Mouse (Mus musculus) stomach, embryonic 16.5 days (tissue): Measurements from ENCODE around the gene Phldb2. TPM values are rescaled to one million over a fixed set of nuclear protein-coding genes. Genes with fewer than 3 reads are reported as not detected.

Experiments
- ATAC-seq: fragments of 200-750 bp; cut with Nextera tagmentation; 2 replicates; pipeline ENCODE4 v1.8.0; 2017; ENCODE audit warnings: moderate number of reproducible peaks, moderate TSS enrichment; ENCODE audit not compliant: insufficient read depth, low FRiP score
- H3K27ac ChIP-seq: fragments of 300-500 bp; sonication (generic); 2 replicates; pipeline ENCODE4 v1.5.1; 2014; ENCODE audit warnings: low read length
- H3K27me3 ChIP-seq: fragments of 300-500 bp; sonication (generic); 2 replicates; pipeline ENCODE4 v1.6.1; 2014; ENCODE audit warnings: low read length, control low read depth, mixed read lengths; ENCODE audit not compliant: control insufficient read depth, insufficient read depth
- H3K36me3 ChIP-seq: fragments of 300-500 bp; sonication (generic); 2 replicates; pipeline ENCODE4 v1.6.1; 2014; ENCODE audit warnings: low read length; ENCODE audit not compliant: control insufficient read depth, insufficient read depth
- H3K4me1 ChIP-seq: fragments of 300-500 bp; sonication (generic); 2 replicates; pipeline ENCODE4 v1.6.1; 2014; ENCODE audit warnings: low read length, control low read depth, mixed read lengths; ENCODE audit not compliant: control insufficient read depth, insufficient read depth
- H3K4me2 ChIP-seq: fragments of 300-500 bp; sonication (generic); 2 replicates; pipeline ENCODE4 v1.6.1; 2014; ENCODE audit warnings: low read depth, low read length, mixed read lengths
- H3K4me3 ChIP-seq: fragments of 300-500 bp; sonication (generic); replicated peaks from 2 replicates; pipeline ENCODE4 v1.5.1; 2014; ENCODE audit warnings: mild to moderate bottlenecking, low read length
- H3K9ac ChIP-seq: fragments of 300-500 bp; sonication (generic); 2 replicates; pipeline ENCODE4 v1.6.1; 2014; ENCODE audit warnings: low read length
- H3K9me3 ChIP-seq: fragments of 300-500 bp; sonication (generic); replicated peaks from 2 replicates; pipeline ENCODE4 v1.6.1; 2016; ENCODE audit warnings: low read length, control low read depth; ENCODE audit not compliant: control insufficient read depth
- WGBS: fragments of 180-500 bp; shearing (Covaris S2); extraction: QIAGEN DNeasy Blood & Tissue Kit; methylation state at CpG from one replicate; pipeline ENCODE4 v1.1.7; 2014; 5-methylcytosine and 5-hydroxymethylcytosine counted together
- polyA plus RNA-seq: library from polyadenylated mRNA; unstranded; fragments of >200 nt; fragmentation: Nextera tagmentation; extraction: Ambion mirVana; gene quantifications from 2 replicates; pipeline ENCODE4 v1.2.1, GENCODE M21; 2015

The Phldb2 gene
- polyA plus RNA-seq, 1 experiment from 2014 or later: 28.3 TPM

- 91% methylated on average over 3 of the region's 3 CpGs for WGBS
- no peak overlapping the region for H3K4me3 ChIP-seq
Measured at GRCm38 (mm10) chr16:45939436-45939835, 14.0 kb downstream of the Phldb2 start.

GRCm38 (mm10) chr16:45937381-45937780, 16.0 kb downstream of the Phldb2 start:
- Histone ChIP-seq H3K36me3 (no peaks in the 10 kb centered on the region), H3K4me1 (0 out of 2 replicates have a peak, but pooled peaks cover 4% of the 10 kb centered on the region), H3K9ac (no peak overlapping the region), H3K4me2 (no peak overlapping the region), H3K27me3 (no peaks in the 10 kb centered on the region), H3K27ac (no peak overlapping the region), H3K4me3 (no peak overlapping the region), H3K9me3 (no peaks in the 10 kb centered on the region)
- ATAC-seq: no peak
- WGBS: 47% methylated on average over 2 of the region's 2 CpGs

More at GRCm38 (mm10) chr16:45939436-45939835, 14.0 kb downstream of the Phldb2 start:
- no peak overlapping the region for H3K4me2 ChIP-seq
- H3K27me3 ChIP-seq: no peaks in the 10 kb centered on the region
- H3K9me3 ChIP-seq: no peaks in the 10 kb centered on the region
- no peak overlapping the region for H3K9ac ChIP-seq
- no peaks in the 10 kb centered on the region for H3K36me3 ChIP-seq
- H3K27ac ChIP-seq: no peak overlapping the region
- H3K4me1 ChIP-seq: 0 out of 2 replicates have a peak, but pooled peaks cover 4% of the 10 kb centered on the region
- no peak for ATAC-seq

GRCm38 (mm10) chr16:45936521-45936920, 16.9 kb downstream of the Phldb2 start:
- 33% methylated on average over 2 of the region's 2 CpGs for WGBS
- Histone ChIP-seq H3K4me3 (no peak overlapping the region), H3K9ac (no peak overlapping the region), H3K4me1 (0 out of 2 replicates have a peak, but pooled peaks cover 4% of the 10 kb centered on the region), H3K27me3 (no peaks in the 10 kb centered on the region), H3K4me2 (no peak overlapping the region), H3K36me3 (no peaks in the 10 kb centered on the region), H3K9me3 (no peaks in the 10 kb centered on the region), H3K27ac (no peak overlapping the region)
- ATAC-seq: peak; percentile 82

- 51% methylated on average over 3 of the region's 3 CpGs for WGBS
- no peak overlapping the region for H3K4me3 ChIP-seq
- H3K36me3 ChIP-seq: no peaks in the 10 kb centered on the region
- H3K27me3 ChIP-seq: no peaks in the 10 kb centered on the region
- H3K4me2 ChIP-seq: no peak overlapping the region
- no peak overlapping the region for H3K9ac ChIP-seq
- ATAC-seq: peak; percentile 60; the same call in 1 of the 2 replicates
- H3K4me1 ChIP-seq: 0 out of 2 replicates have a peak, but pooled peaks cover 4% of the 10 kb centered on the region
- peak overlapping the region; percentile 36 for H3K27ac ChIP-seq
- no peaks in the 10 kb centered on the region for H3K9me3 ChIP-seq
Measured at GRCm38 (mm10) chr16:45935956-45936483, 17.4 kb downstream of the Phldb2 start.

DNA sequence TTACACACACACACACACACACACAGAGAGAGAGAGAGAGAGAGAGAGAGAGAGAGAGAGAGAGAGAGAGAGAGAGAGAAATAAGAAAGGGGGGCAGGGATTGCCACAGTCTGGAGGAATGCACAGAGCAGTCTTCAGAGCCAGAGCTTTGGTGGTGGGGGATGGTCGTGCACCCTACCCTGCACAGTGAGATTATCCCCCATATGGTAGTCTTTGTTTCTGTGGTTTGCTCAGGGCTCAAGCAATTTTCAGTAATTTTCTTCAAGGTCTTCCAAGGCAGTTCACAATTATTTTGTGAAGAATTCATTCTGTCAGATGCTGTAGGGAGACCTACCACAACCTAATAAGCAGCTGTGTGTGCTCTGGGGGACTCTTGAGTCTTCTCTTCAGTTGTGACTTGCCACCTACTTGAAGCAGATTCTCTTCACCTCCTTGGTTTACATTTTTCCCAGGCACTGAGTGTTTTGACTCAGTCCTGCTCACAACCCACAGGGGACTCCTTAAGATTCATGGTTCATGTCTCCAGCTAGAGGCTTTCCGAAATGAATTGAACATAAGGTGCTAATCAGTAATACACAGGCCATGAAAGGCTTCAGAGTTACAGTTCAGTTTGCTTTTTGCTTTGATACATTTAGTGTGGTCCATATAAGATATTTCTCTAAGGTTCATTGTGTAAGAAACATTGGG, 18.5 kb downstream of the Phldb2 start:
- Histone ChIP-seq H3K4me2 (no peak overlapping the region), H3K9ac (no peak overlapping the region), H3K4me3 (no peak overlapping the region), H3K9me3 (no peaks in the 10 kb centered on the region), H3K4me1 (0 out of 2 replicates have a peak, but pooled peaks cover 4% of the 10 kb centered on the region), H3K27ac (no peak overlapping the region), H3K27me3 (no peaks in the 10 kb centered on the region), H3K36me3 (no peaks in the 10 kb centered on the region)
- WGBS: 49% methylated on average over 2 of the region's 2 CpGs
- no peak for ATAC-seq

GRCm38 (mm10) chr16:45930308-45930707, 23.1 kb downstream of the Phldb2 start:
- H3K9ac ChIP-seq: no peak overlapping the region
- 39% methylated on average over 3 of the region's 3 CpGs for WGBS
- peak; percentile 73; the same call in 1 of the 2 replicates for ATAC-seq

DNA sequence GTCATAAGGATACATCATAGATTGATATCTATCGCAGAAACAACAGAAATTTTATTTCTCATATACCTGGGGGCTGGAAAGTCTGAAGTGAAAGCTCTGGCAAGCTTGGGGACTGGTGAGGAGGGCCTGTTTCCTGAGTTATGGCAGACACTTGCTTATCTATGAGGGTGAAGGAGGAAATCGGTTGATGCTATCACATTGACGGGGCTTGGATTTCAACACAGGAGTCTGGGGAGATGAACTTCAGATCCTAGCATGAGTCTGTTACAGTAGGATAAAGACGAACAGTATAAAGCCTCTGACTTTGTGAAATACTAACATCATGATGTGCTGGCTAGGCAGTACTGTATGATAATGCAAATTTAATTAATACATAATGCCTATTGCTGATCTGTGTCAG, 25.3 kb downstream of the Phldb2 start:
- WGBS: 53% methylated on average over 4 of the region's 4 CpGs
- no peak overlapping the region for H3K27ac ChIP-seq
- H3K4me1 ChIP-seq: peaks cover 16% of the 10 kb centered on the region
- no peaks in the 10 kb centered on the region for H3K27me3 ChIP-seq
- H3K4me2 ChIP-seq: no peak overlapping the region
- no peak overlapping the region for H3K9ac ChIP-seq
- H3K9me3 ChIP-seq: no peaks in the 10 kb centered on the region
- H3K4me3 ChIP-seq: no peak overlapping the region
- no peaks in the 10 kb centered on the region for H3K36me3 ChIP-seq
- no peak for ATAC-seq

More at GRCm38 (mm10) chr16:45930308-45930707, 23.1 kb downstream of the Phldb2 start:
- no peak overlapping the region for H3K4me2 ChIP-seq
- H3K27me3 ChIP-seq: no peaks in the 10 kb centered on the region
- H3K9me3 ChIP-seq: no peaks in the 10 kb centered on the region
- peaks cover 10% of the 10 kb centered on the region for H3K4me1 ChIP-seq
- peak overlapping the region; percentile 25; the same call in 1 of the 2 replicates for H3K27ac ChIP-seq
- no peak overlapping the region for H3K4me3 ChIP-seq
- H3K36me3 ChIP-seq: no peaks in the 10 kb centered on the region

- no peak overlapping the region for H3K4me3 ChIP-seq
- peak; percentile 41; the same call in 1 of the 2 replicates for ATAC-seq
- H3K36me3 ChIP-seq: no peaks in the 10 kb centered on the region
- no peak overlapping the region for H3K27ac ChIP-seq
- H3K4me1 ChIP-seq: peaks cover 17% of the 10 kb centered on the region
- H3K4me2 ChIP-seq: no peak overlapping the region
- H3K9ac ChIP-seq: no peak overlapping the region
- no peaks in the 10 kb centered on the region for H3K27me3 ChIP-seq
- no peaks in the 10 kb centered on the region for H3K9me3 ChIP-seq
- WGBS: 15% methylated on average over 3 of the region's 3 CpGs
Measured at GRCm38 (mm10) chr16:45927601-45928000, 25.8 kb downstream of the Phldb2 start.

DNA sequence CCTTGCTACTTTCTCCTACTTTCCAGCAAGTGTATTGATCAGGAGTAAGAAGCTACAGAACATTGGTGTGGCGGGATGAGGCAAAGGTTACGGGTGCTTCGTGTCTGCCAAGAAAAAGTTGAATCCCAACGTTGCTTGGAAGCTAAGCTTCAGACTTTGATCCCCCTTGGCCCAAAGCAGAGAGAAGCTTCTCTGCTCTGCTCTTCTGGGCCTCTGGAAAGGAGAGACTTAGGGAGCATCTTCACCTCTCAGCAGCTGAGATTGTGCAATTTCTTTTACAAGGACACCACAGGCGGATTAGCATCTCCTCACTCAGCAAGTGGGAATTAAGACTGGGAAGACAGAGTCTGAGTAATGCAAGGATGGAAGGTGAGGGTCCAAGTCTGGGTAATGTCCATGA, 26.5 kb downstream of the Phldb2 start:
- Histone ChIP-seq H3K9ac (no peak overlapping the region), H3K4me2 (no peak overlapping the region), H3K27me3 (no peaks in the 10 kb centered on the region), H3K4me3 (no peak overlapping the region), H3K9me3 (no peaks in the 10 kb centered on the region), H3K36me3 (no peaks in the 10 kb centered on the region), H3K4me1 (peaks cover 21% of the 10 kb centered on the region), H3K27ac (no peak overlapping the region)
- 82% methylated on average over 5 of the region's 5 CpGs for WGBS
- ATAC-seq: no peak
